Mouse (Mus musculus) fibroblast of lung, adult 2 months (primary cell): Measurements from ENCODE around the gene Tmem181a.
"Not testable (repeated sequence)": the region's sequence is repeated elsewhere in the genome, so short reads cannot be mapped to it uniquely, and the experiment has no call there.

Experiments
- DNase-seq: peaks from one replicate; pipeline ENCODE4 v3.0.0-alpha.2; 2011; ENCODE audit warnings: low read depth

The Tmem181a gene

GRCm38 (mm10) chr17:6305656-6306270, 49.1 kb downstream of the Tmem181a start:
- not testable (repeated sequence) for DNase-seq

DNA sequence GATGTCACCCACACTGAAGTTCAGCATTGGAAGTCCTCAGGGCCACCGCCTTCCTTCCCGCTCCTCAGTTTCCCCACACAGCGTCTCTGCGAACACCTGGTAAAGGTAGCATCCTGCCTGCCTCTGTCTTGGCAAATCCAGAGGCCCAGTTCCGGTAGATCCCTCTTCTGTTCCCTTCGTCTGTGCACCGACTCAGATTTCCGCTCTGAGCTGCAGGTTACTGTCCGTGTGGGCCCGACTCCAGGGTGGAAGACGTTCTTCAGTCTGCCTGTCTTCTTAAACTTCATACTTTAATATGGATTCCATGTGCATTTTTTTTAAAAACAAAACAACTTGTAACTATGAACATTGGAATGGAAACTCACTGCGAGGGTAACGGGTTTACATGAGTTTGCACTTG, 49.8 kb downstream of the Tmem181a start:
- not testable (repeated sequence) for DNase-seq

DNA sequence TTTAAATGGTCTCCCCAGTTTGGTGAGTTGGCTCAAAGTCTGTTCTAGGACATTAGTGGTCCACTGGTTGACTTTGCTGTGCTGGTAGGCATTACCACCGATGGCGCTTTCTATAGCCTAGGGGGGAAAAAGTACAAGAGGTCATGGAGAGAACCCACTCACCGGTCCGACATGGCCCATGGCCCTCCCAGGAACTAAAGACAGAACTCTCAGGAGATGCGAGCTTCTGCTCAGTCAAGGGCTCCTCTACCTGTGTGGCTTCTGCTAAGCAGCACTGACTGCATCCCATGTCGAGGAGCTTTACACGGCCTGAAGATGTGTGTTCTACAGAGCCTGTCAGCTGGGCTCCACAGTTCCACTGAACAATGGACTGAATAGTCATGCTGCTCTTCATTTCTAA, 55.1 kb downstream of the Tmem181a start:
- not testable (repeated sequence) for DNase-seq

DNA sequence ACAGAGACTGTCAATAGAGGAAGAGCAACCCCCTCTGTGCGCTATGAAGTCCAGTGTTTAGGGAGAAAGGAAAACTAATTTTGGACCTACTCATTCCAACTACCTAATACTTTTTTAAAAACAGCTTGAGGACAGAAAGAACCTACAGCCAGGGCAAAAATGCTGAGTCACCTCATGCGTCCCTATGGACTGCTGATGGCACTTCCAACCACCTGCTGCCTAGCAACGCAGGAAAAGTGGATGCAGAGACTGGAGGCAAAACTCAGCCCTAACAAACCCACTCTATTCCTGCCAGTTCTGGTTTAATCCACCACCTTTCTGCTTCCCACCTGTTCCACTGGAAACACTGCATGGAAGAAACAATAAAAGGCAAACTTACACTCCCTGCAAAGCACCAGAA, 56.1 kb downstream of the Tmem181a start:
- not testable (repeated sequence) for DNase-seq

GRCm38 (mm10) chr17:6314493-6314892, 57.8 kb downstream of the Tmem181a start:
- not testable (repeated sequence) for DNase-seq

DNA sequence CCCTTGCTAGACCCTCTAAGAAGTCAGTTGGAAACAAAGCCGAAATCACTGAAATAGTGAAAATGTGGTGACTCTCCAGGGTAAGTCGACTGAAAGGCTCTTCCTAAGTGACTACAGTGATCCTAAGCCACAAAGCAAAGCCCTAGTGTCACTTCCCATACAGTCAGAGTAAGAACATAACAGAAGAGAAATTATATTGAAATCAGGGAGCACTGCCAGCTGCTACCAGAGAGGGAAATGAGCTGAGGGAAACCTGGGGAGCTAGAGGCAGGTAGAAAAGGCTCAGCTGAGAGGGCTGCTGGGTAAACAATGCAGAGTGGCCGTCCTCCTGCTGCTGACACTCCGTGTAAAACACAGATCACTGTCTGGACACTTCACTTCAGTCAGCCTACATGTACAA, 59.0 kb downstream of the Tmem181a start:
- not testable (repeated sequence) for DNase-seq

GRCm38 (mm10) chr17:6316379-6317126, 59.9 kb downstream of the Tmem181a start:
- DNase-seq: not testable (repeated sequence)

DNA sequence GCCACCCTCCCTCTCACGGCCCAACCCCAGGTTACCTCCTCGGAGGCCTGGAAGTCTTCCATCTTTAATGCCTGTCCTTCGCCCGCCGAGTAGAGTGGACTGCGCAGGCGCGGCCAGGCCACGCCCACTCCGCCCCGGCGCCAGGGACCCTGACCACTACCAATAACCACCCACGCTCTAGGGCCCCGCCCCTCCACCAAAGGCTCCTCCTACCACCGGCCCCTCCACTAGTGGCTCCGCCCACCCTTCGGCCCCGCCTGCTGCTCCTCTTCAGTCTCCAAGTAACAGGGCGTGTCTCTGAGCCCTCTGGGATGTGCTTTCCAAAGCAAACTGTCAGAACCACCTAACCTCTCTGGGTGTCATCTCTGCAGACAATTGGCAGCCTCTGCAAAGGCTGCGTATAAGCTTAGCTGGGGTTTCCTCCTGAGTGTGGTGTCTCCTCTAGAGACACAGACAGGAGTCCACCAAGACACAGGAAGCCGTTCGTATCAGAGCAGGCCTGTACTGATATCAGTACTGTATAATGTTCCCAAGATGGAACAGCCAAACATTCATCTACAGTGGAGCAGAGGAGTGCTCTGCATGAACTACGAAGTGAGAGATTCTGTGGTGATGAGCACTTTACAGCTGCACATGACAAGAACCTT, 60.8 kb downstream of the Tmem181a start, which contains the start of gene Dynlt1a:
Gene Dynlt1a (minus strand): TSS at position 162 of the 647 bp plus-strand sequence.
- DNase-seq: peak; percentile 47

DNA sequence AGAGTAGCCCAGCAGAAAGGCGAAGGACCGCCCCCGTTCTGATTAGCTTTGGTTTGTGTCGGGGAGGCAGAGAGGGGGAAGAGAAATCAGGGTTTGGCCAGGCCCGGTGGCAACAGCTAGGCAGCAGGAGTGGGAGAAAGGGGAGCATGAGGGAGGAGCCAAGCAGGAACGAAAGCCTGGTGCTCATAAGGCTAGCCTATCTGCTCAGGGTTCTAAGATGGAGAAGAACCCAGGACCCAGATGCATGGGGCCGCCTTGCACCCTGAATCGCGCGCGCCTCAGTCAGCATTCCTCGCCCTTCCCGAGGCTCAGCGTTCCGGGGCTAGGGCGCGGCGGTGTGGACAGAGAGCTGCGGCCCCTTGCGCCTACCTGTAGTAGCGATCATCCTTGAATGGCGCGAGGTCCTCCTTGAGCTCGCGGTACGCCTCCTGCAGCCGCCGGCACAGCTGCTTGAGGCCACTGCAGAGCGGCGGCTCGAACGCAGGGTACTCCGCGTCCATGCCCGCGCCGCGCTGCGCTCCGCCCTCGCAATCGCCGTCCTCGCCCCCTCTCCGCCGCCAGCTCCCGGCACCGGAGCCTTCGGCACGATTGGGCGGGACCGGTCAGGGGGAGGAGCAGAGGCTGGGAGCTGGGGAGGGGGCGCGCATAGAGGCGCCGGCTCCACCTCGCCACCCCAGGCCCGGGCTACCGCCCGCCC, 64.6 kb downstream of the Tmem181a start:
- DNase-seq: not testable (repeated sequence)

GRCm38 (mm10) chr17:6321778-6322101, 65.1 kb downstream of the Tmem181a start:
- not testable (repeated sequence) for DNase-seq

DNA sequence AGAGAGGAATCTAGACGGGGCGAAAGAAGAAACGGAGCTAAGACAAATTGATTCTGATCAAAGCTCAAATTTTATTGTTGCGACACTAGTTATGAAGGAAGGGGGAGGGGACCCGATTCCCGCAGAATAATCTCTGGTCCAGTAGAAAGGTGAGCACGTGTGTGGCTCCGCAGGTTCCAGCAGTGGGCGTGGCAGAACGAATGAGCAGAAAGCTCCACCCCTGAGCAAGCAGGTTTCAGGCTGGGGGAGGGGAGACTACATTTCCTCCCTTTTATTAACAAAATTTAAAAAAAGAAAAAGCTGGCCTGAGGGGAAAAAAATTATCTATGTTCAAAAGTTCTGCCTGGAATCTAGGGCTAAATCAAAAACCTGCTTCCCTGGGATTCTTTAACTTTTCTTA, 68.4 kb downstream of the Tmem181a start:
- DNase-seq: not testable (repeated sequence)

- DNase-seq: not testable (repeated sequence)
Measured at GRCm38 (mm10) chr17:6325543-6325942, 68.9 kb downstream of the Tmem181a start.

GRCm38 (mm10) chr17:6327554-6327953, 70.9 kb downstream of the Tmem181a start:
- not testable (repeated sequence) for DNase-seq

GRCm38 (mm10) chr17:6328997-6329396, 72.3 kb downstream of the Tmem181a start:
- DNase-seq: not testable (repeated sequence)

- not testable (repeated sequence) for DNase-seq
Measured at GRCm38 (mm10) chr17:6342606-6343294, 86.1 kb downstream of the Tmem181a start.

DNA sequence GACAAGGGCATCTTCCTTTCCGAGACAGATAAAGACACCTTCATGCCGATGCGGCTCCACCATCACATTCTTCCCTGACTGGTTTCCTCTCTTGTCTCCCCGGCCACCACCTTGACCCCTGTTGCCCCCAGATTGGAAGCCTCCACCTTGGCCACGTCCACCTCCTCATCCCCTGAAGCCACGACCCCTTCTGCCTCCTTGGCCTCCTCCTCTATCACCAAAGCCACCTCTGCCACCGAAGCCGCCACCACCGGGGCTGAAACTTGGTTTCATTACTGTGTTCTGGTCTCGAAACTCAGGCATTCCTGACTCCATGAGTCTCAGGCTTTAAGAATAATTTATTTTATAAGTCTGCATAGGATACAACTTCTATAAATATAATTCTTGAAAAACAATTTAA, 98.6 kb downstream of the Tmem181a start:
- DNase-seq: not testable (repeated sequence)
